Mouse (Mus musculus): ENCODE measurements around the gene Phxr2.

GRCm38 (mm10) chr10:99168840-99169764 is 43.0 kb upstream of the Phxr2 start:
- no peak for TF ChIP-seq MAX (IDR thresholded peaks at IDR 0.05)
- no peak for TF ChIP-seq CTCF (IDR thresholded peaks at IDR 0.05; ENCODE audit: control insufficient read depth, insufficient read depth, insufficient read length)

All from C2C12 (cell line).